ENCODE assay signal across 8 mouse cellular contexts in genomic region chr6:97204952-97205351, GRCm38 (mm10). TPM values are rescaled to one million over a fixed set of nuclear protein-coding genes. Genes with fewer than 3 reads are reported as not detected.
DNase-seq lines count a peak whose midpoint lies in the region; ATAC-seq lines count a peak whose summit lies in the region.

No protein-coding gene starts in this region.

- peak overlapping the region; percentile 92 for H3K4me3 ChIP-seq in limb, embryonic 12.5 days (replicated peaks)

- H3K27me3 ChIP-seq in limb, embryonic 12.5 days: no peaks in the 10 kb centered on the region

- no peaks in the 10 kb centered on the region for H3K9me3 ChIP-seq in limb, embryonic 12.5 days

- H3K9ac ChIP-seq in limb, embryonic 12.5 days (replicated peaks): peak overlapping the region; percentile 95

- intact Hi-C loops in heart, postnatal 10 days (cut with DNase I): no loop called here
- intact Hi-C loops in left cerebral cortex, postnatal 14 days (cut with DNase I): no loop called here

- peak overlapping the region; percentile 64 for H3K4me2 ChIP-seq in limb, embryonic 12.5 days

- peak overlapping the region; percentile 90 for H3K27ac ChIP-seq in limb, embryonic 12.5 days

- ATAC-seq in CD4-positive, CD25-positive, alpha-beta regulatory T cell, adult 4 months: no peak
- ATAC-seq in limb, embryonic 12.5 days (ENCODE audit: insufficient number of reproducible peaks, insufficient read depth, low FRiP score, low TSS enrichment, low read depth): peak; percentile 13; the same call in 1 of the 2 replicates

- under 1% methylated on average over 16 of the region's 16 CpGs for WGBS in limb, embryonic 12.5 days

- H3K4me1 ChIP-seq in limb, embryonic 12.5 days (replicated peaks): peaks cover 11% of the 10 kb centered on the region; the same call in 1 of the 2 replicates

- DNase-seq in CD4-positive, CD25-positive, alpha-beta regulatory T cell, adult 2 months (ENCODE audit: low read depth, low spot score): peak; percentile 34
- DNase-seq in A20 (ENCODE audit: low read depth, low spot score): peak; percentile 56
- DNase-seq in cerebellum, adult 8-10 months: peak; percentile 54
- peak; percentile 46 to 52 for DNase-seq in heart, postnatal 10 days
- peak; percentile 32 for DNase-seq in naive thymus-derived CD4-positive, alpha-beta T cell, adult 2 months (ENCODE audit: low read depth)
- DNase-seq in left cerebral cortex, postnatal 14 days (ENCODE audit: low spot score in 2 of 2): no peak

- 0 out of 2 replicates have a peak, but pooled peaks cover 5% of the 10 kb centered on the region for H3K36me3 ChIP-seq in limb, embryonic 12.5 days

RNA-seq across cellular contexts. Expression of gene Uba3, which starts 0.5 kb away (rescaled TPM):
- polyA plus RNA-seq in CD4-positive, CD25-positive, alpha-beta regulatory T cell, adult 4 months (2017; shearing (Covaris generic)): 10 to 100 TPM; 43.0 TPM
- 10 to 100 TPM; 74.8 to 75.1 TPM for total RNA-seq in heart, postnatal 10 days (2021)
- 96.6 and 99.4 TPM in 2 replicates for polyA plus RNA-seq in limb, embryonic 12.5 days (2016; fragmentation: Nextera tagmentation; extraction: Ambion mirVana)
- total RNA-seq in left cerebral cortex, postnatal 14 days (2021): 10 to 100 TPM; 65.4 to 66.3 TPM

RNA-seq across cellular contexts. Expression of gene Arl6ip5, which starts 5.5 kb away (rescaled TPM):
- 100 to 1,000 TPM; 189 to 278 TPM for polyA plus RNA-seq in CD4-positive, CD25-positive, alpha-beta regulatory T cell, adult 4 months (2017; shearing (Covaris generic))
- total RNA-seq in heart, postnatal 10 days (2021): 100 to 1,000 TPM in 1 of 2 experiments, 10 to 100 TPM in 1; 98.4 to 107 TPM
- 45.0 and 47.7 TPM in 2 replicates for polyA plus RNA-seq in limb, embryonic 12.5 days (2016; fragmentation: Nextera tagmentation; extraction: Ambion mirVana)
- total RNA-seq in left cerebral cortex, postnatal 14 days (2021): 100 to 1,000 TPM; 168 to 174 TPM

RNA-seq across cellular contexts. Expression of gene Tmf1, which starts 26.0 kb away (rescaled TPM):
- 10 to 100 TPM; 41.0 to 50.8 TPM for polyA plus RNA-seq in CD4-positive, CD25-positive, alpha-beta regulatory T cell, adult 4 months (2017; shearing (Covaris generic))
- total RNA-seq in heart, postnatal 10 days (2021): 10 to 100 TPM; 34.3 to 36.3 TPM
- 32.0 and 38.3 TPM in 2 replicates for polyA plus RNA-seq in limb, embryonic 12.5 days (2016; fragmentation: Nextera tagmentation; extraction: Ambion mirVana)
- 10 to 100 TPM; 53.6 to 55.3 TPM for total RNA-seq in left cerebral cortex, postnatal 14 days (2021)

RNA-seq across cellular contexts. Expression of gene Lmod3, which starts 47.6 kb away (rescaled TPM):
- polyA plus RNA-seq in CD4-positive, CD25-positive, alpha-beta regulatory T cell, adult 4 months (2017; shearing (Covaris generic)): under 1 TPM in 1 of 2 experiments, not detected in 1; 0.24 TPM
- total RNA-seq in heart, postnatal 10 days (2021): 10 to 100 TPM; 45.8 to 66.3 TPM
- polyA plus RNA-seq in limb, embryonic 12.5 days (2016; fragmentation: Nextera tagmentation; extraction: Ambion mirVana): 4.6 and 5.5 TPM in 2 replicates
- total RNA-seq in left cerebral cortex, postnatal 14 days (2021): under 1 TPM; 0.38 to 0.42 TPM

RNA-seq across cellular contexts. Expression of gene Eogt, which starts 56.0 kb away (rescaled TPM):
- 10 to 100 TPM in 1 of 2 experiments, 1 to 10 TPM in 1; 8.1 to 13.9 TPM for polyA plus RNA-seq in CD4-positive, CD25-positive, alpha-beta regulatory T cell, adult 4 months (2017; shearing (Covaris generic))
- 10 to 100 TPM; 18.6 to 20.9 TPM for total RNA-seq in heart, postnatal 10 days (2021)
- 13.3 and 14.7 TPM in 2 replicates for polyA plus RNA-seq in limb, embryonic 12.5 days (2016; fragmentation: Nextera tagmentation; extraction: Ambion mirVana)
- 10 to 100 TPM; 38.6 to 41.3 TPM for total RNA-seq in left cerebral cortex, postnatal 14 days (2021)

Comparison
In these comparisons a context has a peak if more than half of its experiments do, and no peak if none do; other contexts are left out.
1. DNase-seq: peak in CD4-positive, CD25-positive, alpha-beta regulatory T cell, adult 2 months (single experiment), A20 (single experiment), cerebellum, adult 8-10 months (single experiment), heart, postnatal 10 days (2 of 2) and naive thymus-derived CD4-positive, alpha-beta T cell, adult 2 months (single experiment); none in left cerebral cortex, postnatal 14 days (0 of 2).